Mouse (Mus musculus): Measurements from ENCODE around the gene Tbc1d30.

Gene Tbc1d30

DNA sequence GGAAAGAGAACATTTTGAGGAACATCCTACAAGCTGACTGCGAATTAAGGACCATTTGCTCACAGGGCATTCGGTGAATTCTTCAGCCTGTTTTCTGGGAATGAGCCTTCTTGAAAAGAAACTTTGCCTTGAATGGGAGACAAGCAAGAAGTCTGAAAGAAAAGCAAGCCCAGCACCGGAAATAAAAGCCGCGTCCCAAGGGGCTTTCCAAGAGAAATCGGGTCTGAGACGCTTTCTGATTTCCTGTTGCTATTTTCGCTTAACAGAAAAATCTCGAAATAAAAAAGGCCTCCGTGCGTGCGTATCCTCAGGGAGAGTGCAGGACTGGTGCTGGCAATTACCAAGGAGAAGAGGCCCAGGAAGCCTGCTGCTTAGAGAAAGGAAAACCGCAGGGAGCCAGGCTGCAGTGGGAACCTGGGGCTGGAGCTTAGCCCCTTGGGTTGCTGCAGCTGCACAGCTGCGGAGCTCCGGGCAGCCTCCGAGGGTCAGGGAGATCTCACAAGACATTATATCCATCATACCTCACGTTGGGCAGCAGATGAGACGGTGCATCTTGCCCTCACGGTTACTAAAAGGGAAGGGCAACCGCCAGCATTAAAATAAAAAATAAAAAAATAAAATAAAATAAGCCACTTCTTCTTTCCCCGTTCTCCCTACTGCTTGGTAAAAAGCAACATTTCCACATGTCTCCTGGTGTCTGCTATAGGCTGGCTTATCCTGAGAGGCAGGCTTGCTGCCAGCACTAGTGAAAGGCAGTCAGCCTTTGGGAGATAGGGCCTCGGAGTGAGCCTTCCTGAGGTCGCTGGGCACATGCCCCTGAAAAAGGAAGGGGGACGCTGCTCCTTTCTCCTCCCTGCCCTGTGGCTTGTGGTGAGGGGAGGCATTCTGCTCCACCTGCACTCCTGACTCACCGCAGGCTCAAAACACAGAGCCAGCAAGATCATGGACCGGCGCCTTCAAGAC is 35.5 kb downstream of the Tbc1d30 start:
- no peak for DNase-seq (ENCODE audit: inconsistent age in 2 of 2, low spot score in 1 of 2)

DNA sequence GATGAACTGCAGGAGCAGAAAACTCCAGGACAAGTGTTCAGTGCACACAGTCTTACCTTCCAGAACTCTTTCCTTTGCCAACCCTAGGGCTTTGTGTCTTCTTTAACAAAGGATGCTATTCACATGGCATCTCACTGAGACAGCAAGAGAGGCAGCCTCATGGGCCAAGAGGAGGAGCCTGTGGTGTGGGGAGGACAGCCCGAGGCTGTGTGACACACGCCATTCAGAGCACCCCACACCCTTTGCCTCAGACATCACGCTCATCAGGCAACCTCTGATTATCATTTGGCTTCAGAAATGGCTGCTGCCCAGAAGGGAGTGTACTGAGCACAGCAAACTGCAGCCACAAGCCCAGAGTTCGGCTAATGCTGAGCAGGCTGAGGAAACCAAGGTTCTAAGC is 36.9 kb downstream of the Tbc1d30 start:
- no peak for DNase-seq (ENCODE audit: inconsistent age in 2 of 2, low spot score in 1 of 2)

DNA sequence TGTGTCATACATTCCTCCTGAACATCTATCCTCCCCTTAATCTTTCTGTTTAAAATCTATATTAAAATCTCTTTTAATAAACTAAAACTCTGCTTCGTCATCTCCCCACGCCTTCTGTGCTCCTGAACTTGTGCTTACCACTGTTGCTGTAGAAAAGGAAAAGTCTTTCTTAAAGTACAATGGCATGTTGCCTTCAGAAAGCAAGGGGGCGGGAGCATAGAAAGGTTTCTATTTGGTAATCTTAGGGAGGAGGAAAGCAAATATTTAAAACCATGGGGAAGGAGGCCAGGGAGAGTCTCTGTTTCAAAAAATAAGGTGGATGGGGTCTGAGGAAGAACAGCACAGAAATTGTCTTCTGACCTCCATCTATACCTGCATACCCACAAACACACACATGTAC is 38.0 kb downstream of the Tbc1d30 start:
- DNase-seq (ENCODE audit: inconsistent age in 2 of 2, low spot score in 1 of 2): no peak

- peak; percentile 73 to 94 for DNase-seq (ENCODE audit: inconsistent age in 2 of 2, low spot score in 1 of 2)
These were observed 40.4 kb downstream of the Tbc1d30 start for GRCm38 (mm10) chr10:121310511-121311221.

- DNase-seq (ENCODE audit: inconsistent age in 2 of 2, low spot score in 1 of 2): no peak
These were observed 41.1 kb downstream of the Tbc1d30 start for GRCm38 (mm10) chr10:121309801-121310510.

DNA sequence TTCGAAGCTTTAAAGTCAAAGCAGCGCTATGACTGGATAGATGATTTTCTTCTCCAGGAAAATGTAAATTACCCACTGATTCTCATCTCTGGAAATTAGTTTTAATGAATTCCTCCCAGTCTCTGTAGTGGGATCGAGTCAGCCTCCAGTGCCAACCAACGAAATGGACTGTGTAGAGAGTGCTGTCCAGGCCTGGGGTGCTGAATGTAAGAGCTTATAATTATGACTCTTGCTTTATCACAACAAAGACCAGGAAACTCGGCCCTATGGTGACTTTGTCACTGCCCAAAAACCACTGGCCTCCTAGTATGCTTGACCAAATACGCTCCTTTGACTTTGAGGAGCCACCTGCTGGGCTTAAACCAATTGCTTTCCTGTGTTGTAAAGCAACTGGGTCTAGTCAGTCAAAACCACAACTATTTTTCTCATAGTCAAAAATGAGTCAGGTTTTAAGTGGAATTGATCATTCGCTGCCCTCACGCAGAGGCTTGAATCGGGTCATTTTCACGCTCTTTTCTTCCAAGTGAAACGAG is 41.9 kb downstream of the Tbc1d30 start:
- no peak for DNase-seq (ENCODE audit: inconsistent age in 2 of 2, low spot score in 1 of 2)

DNA sequence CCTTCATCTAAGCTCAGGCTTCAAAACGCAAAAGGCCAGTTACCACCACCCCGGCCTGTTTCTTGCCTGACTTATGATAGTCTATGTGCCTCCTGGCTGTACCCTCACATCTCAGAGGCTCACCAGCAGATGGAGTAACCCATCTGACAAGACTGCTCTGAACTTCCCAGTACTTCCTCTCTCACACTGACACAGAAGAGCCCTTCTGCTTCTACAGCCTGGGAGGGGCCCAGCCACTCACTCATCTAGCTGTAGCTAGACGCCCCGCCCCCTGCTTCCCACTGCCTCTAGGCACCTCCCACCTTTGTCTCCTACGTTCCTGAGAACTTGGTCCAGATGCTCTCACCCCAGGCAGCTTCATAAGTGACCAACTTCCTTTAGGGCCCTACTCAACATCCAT is 45.6 kb downstream of the Tbc1d30 start:
- DNase-seq (ENCODE audit: inconsistent age in 2 of 2, low spot score in 1 of 2): no peak

GRCm38 (mm10) chr10:121303559-121303958 is 47.5 kb downstream of the Tbc1d30 start:
- no peak for DNase-seq (ENCODE audit: inconsistent age in 2 of 2, low spot score in 1 of 2)

- DNase-seq (ENCODE audit: inconsistent age in 2 of 2, low spot score in 1 of 2): no peak
These were observed 49.2 kb downstream of the Tbc1d30 start for GRCm38 (mm10) chr10:121301868-121302267.

DNA sequence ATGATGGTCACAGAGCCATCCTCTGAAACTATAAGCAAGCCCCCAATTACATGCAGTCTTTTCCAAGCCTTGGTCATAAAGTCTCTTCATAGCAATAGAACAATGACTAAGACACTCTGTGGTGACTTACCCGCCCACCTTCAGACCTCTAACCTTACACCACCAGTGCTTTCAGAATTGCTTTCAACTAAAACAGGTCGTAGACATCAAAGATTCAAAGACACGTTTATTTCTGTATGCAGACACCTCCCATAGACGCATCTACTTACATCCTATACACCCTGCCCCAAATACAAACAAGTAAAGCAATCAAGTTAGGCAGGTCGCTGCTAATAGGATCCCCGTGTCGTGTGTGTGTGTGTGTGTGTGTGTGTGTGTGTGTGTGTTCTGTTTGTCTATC is 50.4 kb downstream of the Tbc1d30 start:
- DNase-seq (ENCODE audit: inconsistent age in 2 of 2, low spot score in 1 of 2): no peak

DNA sequence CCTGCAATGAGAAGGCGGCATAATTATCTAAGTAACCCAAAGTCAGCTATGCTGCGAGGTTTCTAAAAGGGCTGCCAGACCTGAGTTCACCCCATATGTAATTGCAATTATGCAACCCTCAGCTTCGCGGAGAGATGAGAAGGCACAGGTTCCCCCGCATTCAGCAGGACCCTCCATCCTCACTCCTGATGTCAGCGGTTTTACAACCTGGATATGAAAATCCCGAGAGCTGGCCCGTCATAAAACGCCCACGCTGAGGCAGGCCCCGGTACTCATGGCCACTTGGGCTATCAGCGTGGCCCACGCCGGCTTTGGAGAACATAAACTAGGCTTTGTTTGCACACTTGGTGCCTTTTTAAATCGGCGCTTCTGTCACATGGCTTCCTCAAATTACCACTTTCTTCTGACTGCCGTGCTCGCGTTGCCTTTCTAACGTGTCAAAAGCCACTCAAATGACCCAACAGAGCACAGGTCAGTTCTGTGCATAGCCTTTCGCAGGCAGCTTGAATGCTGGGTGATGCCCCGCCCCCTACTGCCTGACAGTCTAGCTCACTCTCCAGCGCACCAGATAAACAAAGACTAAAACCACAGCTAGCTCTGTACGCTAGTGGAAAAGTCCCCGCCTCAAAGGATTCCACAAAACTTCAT is 53.9 kb downstream of the Tbc1d30 start:
- peak; percentile 36 to 68 for DNase-seq (ENCODE audit: inconsistent age in 2 of 2, low spot score in 1 of 2)

DNA sequence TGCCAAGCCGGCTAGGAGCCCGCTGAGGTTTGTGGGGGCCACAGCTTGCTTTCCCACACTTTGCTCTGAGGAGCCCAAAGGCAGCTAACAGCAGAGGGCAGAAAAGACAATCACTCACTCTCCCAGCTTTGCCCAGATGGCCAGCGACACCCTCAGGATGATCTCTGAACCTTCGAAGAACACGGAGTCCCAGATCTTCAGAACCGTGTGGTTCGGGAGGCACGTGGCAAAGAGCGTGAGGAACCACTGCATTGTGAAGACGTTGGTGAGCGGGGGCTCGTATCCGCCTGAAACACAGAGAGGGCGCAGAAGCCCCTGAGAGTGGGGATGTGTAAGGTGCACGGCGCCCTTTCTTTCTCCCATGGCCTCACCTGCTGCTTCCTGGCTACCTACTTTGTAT is 56.6 kb downstream of the Tbc1d30 start:
- DNase-seq (ENCODE audit: inconsistent age in 2 of 2, low spot score in 1 of 2): no peak

DNA sequence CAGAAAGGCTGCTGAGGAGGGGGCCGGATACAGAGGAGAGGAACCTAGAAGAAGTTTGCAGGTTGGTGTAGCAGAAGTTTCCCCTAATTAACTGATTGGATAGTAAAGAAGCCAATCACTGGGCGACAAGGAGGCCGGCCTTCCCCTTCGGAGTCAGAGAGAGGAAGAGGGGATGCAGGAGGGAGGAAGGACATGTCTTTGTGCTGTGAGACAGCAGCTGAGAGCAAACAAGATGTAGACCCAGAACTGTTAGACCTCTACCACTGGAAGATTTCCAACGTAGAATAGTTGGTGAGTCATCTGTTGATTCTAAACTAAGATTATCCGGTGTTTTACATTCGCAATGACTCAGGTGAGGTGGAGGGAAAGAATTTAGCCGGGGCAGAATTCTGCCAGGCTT is 57.2 kb downstream of the Tbc1d30 start:
- DNase-seq (ENCODE audit: inconsistent age in 2 of 2, low spot score in 1 of 2): no peak

DNA sequence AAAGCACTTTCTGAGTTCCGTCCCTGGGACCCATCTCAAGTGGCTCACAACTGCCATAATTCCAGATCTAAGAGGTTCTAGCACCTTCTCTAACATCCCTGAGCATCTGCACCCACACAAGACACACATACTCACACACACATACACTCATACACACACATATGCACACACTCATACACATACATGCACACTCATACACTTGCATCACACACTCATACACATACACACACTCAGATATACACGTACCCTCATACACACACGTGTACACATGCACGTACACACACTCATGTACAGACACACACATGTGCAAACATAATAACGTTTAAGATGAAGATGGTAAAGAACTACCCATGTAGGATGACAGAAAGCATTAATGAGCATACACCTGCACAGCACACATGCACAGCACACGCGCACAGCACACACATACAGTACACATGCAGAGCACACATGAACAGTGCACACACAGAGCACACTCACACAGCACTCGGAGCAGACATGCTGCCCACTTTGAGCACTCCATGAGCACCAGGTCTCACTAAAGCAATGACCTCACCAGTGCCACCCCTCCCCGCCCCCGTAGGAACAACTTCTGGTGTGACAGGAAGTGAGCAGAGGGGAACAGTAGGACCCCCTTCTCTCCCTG is 59.7 kb downstream of the Tbc1d30 start:
- no peak for DNase-seq (ENCODE audit: inconsistent age in 2 of 2, low spot score in 1 of 2)

- DNase-seq (ENCODE audit: inconsistent age in 2 of 2, low spot score in 1 of 2): no peak
These were observed 60.4 kb downstream of the Tbc1d30 start for GRCm38 (mm10) chr10:121290682-121291078.

DNA sequence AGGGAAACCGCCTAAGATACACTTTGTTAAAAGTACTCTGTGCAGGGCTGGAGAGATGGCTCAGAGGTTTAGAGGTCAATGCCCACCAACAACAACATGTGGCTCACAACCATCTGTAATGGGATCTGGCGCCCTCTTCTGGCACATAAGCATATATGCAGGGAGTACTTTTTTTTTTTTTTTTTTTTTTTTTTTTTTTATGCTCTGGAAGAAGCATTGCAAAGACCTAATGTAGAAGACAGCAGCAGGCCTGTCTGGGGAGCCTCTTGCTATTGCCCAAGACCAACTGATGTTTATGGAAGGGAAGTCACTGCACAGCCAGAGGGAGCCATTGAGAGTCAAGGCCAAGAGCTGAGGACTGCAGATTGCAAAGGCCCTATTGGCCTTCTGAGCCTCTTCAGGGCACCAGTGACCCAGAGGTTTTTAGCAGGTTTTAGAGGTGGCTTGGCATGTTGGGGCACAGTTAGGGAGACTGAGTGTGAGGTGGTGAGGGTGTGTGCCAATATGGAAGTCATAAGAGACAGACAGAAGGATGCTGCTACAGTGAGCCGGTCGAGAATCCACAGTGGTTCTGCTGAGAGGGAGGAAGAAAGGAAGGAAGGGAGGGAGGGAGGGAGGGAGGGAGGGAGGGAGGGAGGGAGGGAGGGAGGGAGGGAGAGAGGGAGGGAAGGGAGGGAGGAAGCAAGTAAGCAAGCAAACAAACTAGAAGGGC is 61.0 kb downstream of the Tbc1d30 start:
- peak in 1 of 2 experiments; percentile 58 for DNase-seq (ENCODE audit: inconsistent age in 2 of 2, low spot score in 1 of 2)

- peak; percentile 19 to 83 for DNase-seq (ENCODE audit: inconsistent age in 2 of 2, low spot score in 1 of 2)
These were observed 68.2 kb downstream of the Tbc1d30 start for GRCm38 (mm10) chr10:121282926-121283325.

DNA sequence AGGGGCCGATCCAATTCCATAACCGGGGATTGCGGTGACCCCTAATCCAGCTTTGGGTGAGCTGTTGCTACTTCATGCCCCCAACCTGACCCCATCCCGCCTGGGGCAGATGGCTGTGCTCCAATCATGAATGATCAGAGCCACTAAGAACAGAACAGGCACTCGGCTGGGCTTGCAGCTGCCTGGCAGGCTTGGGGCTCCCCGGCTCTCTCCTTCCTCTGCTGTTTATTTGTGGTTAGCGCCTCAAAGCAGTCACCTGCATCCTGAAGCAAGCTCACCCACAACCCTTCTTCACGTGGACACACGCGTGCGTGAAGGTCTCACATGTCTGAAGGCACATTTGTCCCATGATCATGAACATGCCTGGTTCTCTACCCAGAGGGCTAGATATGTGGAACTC is 68.6 kb downstream of the Tbc1d30 start:
- no peak for DNase-seq (ENCODE audit: inconsistent age in 2 of 2, low spot score in 1 of 2)

DNA sequence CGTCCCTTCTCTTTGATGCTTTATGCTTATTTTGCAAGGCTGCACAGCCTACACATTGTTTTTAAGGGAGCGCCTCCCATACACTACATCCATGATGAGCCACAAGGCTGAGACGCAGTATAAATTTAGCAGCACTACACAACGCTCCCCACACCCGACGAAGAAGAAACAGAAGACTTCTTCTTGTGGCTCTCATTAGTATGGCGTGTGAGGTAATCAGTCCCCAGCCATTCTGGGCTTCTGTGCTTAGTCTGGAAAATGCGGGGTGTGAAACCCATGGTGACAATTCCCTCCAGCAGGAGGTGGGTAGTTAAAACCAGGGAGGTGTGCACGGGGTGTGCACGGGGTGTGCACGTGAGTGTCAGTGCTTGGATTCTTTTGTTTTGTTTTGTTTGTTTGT is 70.1 kb downstream of the Tbc1d30 start:
- no peak for DNase-seq (ENCODE audit: inconsistent age in 2 of 2, low spot score in 1 of 2)

DNA sequence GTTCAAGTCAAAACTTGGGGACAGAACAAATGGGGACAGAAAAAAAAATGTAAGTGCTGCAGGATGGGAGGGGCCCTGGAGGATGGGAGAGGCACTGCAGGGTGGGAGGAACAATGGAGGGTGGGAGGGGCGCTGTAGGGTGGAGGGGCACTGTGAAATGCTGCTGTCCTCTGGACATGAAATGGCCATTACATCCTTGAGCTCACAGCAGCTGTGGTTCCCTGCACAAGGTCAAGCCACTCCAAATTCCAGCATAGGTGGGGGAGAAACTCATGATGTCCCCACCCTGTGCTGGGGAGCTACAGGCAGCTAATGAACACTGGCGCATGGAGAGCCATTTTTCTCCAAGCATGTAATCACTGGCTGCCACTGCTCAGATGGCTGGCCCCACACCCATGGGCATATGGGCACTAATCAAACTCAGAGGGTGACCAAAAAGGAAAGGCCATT is 74.0 kb downstream of the Tbc1d30 start:
- DNase-seq (ENCODE audit: inconsistent age in 2 of 2, low spot score in 1 of 2): no peak
